Mouse (Mus musculus) CH12.LX (cell line): ENCODE data around the gene Efhd2. TPM values are rescaled to one million over a fixed set of nuclear protein-coding genes. Genes with fewer than 3 reads are reported as not detected.

Experiments
- DNase-seq: peaks from one replicate; pipeline ENCODE4 v3.0.0-alpha.2; 2013; ENCODE audit errors: extremely low read depth
- H3K27ac ChIP-seq: 2 replicates; pipeline ENCODE4 v1.5.1; 2012; ENCODE audit warnings: low read depth, mild to moderate bottlenecking, control low read depth, moderate library complexity; ENCODE audit not compliant: insufficient read depth
- H3K27me3 ChIP-seq: replicated peaks from 2 replicates; pipeline ENCODE3; 2012; ENCODE audit warnings: inconsistent platforms
- H3K36me3 ChIP-seq, 2 experiments: replicated peaks in 1 of 2; 2 replicates each; pipeline versions ENCODE3 to v1.6.1; 2012; ENCODE audit warnings: inconsistent platforms in 1 of 2, low read length in 1 of 2, mild to moderate bottlenecking in 1 of 2, mixed read lengths in 1 of 2, moderate library complexity in 1 of 2; ENCODE audit not compliant: control insufficient read depth in 1 of 2, insufficient read depth in 1 of 2
- H3K4me1 ChIP-seq, 2 experiments: 2 replicates each; pipeline ENCODE4 v1.6.1; 2012; ENCODE audit warnings: inconsistent platforms in 1 of 2, moderate library complexity in 1 of 2; ENCODE audit not compliant: insufficient read depth in 2 of 2, control insufficient read depth in 1 of 2
- H3K4me2 ChIP-seq: 2 replicates; pipeline ENCODE4 v1.6.1; 2012; ENCODE audit warnings: low read depth, mild to moderate bottlenecking, control low read depth; ENCODE audit not compliant: poor library complexity, insufficient read depth, severe bottlenecking
- H3K4me3 ChIP-seq, 3 experiments: fragments of 150-350 bp in 1 of 3; sonication (generic) in 1 of 3; replicated peaks in 1 of 3; 2 replicates each; pipeline versions ENCODE3 to v1.5.1; 2011 to 2012; ENCODE audit warnings: low read depth in 2 of 3, low read length in 2 of 3, mild to moderate bottlenecking in 2 of 3, moderate library complexity in 2 of 3, control low read depth in 1 of 3, improper control_type of control experiment in 1 of 3, inconsistent platforms in 1 of 3, mixed read lengths in 1 of 3; ENCODE audit not compliant: poor library complexity in 1 of 3
- H3K79me2 ChIP-seq: replicated peaks from 2 replicates; pipeline ENCODE4 v1.6.1; 2012; ENCODE audit warnings: mild to moderate bottlenecking, moderate library complexity; ENCODE audit not compliant: control insufficient read depth, poor library complexity, insufficient read depth, severe bottlenecking; ENCODE audit errors: extremely low read depth
- H3K9ac ChIP-seq: 2 replicates; pipeline ENCODE4 v1.6.1; 2012; ENCODE audit warnings: low read depth, mild to moderate bottlenecking, control low read depth, moderate library complexity; ENCODE audit not compliant: insufficient read depth
- H3K9me3 ChIP-seq: replicated peaks from 2 replicates; pipeline ENCODE3; 2012; ENCODE audit warnings: low read length, inconsistent platforms, mixed read lengths
- CHD2 ChIP-seq: IDR thresholded peaks from 2 replicates; pipeline ENCODE4 v1.6.1; 2011; ENCODE audit warnings: low read length, improper control_type of control experiment
- E2F4 ChIP-seq: IDR thresholded peaks from 2 replicates; pipeline ENCODE4 v1.6.1; 2011; ENCODE audit warnings: low read depth, low read length, improper control_type of control experiment; ENCODE audit not compliant: insufficient replicate concordance
- ETS1 ChIP-seq: conservative IDR thresholded peaks from 2 replicates; pipeline ENCODE4 v1.6.1; 2012; ENCODE audit warnings: low read depth, mild to moderate bottlenecking, inconsistent platforms, low read length, improper control_type of control experiment, moderate library complexity
- HCFC1 ChIP-seq: IDR thresholded peaks from 2 replicates; pipeline ENCODE4 v1.6.1; 2012; ENCODE audit warnings: low read depth, mild to moderate bottlenecking, inconsistent platforms, low read length, improper control_type of control experiment
- JUN ChIP-seq: IDR thresholded peaks from 2 replicates; pipeline ENCODE4 v1.6.1; 2011; ENCODE audit warnings: low read depth, mild to moderate bottlenecking, low read length, improper control_type of control experiment, moderate library complexity; ENCODE audit not compliant: insufficient read depth
- JUND ChIP-seq: conservative IDR thresholded peaks from 2 replicates; pipeline ENCODE4 v1.6.1; 2011; ENCODE audit warnings: low read depth, low read length, improper control_type of control experiment
- MAFK ChIP-seq: IDR thresholded peaks from 2 replicates; pipeline ENCODE4 v1.6.1; 2011; ENCODE audit warnings: low read length, improper control_type of control experiment; ENCODE audit not compliant: insufficient replicate concordance
- MAX ChIP-seq: IDR thresholded peaks from 2 replicates; pipeline ENCODE4 v1.6.1; 2011; ENCODE audit warnings: low read length, improper control_type of control experiment
- MEF2A ChIP-seq: IDR thresholded peaks from 2 replicates; pipeline ENCODE4 v1.6.1; 2014; ENCODE audit warnings: low read depth, mild to moderate bottlenecking, inconsistent platforms, low read length, improper control_type of control experiment, borderline replicate concordance
- NRF1 ChIP-seq: IDR thresholded peaks from 2 replicates; pipeline ENCODE4 v1.6.1; 2014; ENCODE audit warnings: low read depth, mild to moderate bottlenecking, inconsistent platforms, low read length, improper control_type of control experiment, moderate library complexity
- POLR2A ChIP-seq: IDR thresholded peaks from 2 replicates; pipeline ENCODE4 v1.6.1; 2011; ENCODE audit warnings: low read depth, mild to moderate bottlenecking, improper control_type of control experiment, low read length
- POLR2AphosphoS2 ChIP-seq: IDR thresholded peaks from 2 replicates; pipeline ENCODE4 v1.6.1; 2011; ENCODE audit warnings: low read depth, low read length, improper control_type of control experiment
- RAD21 ChIP-seq: IDR thresholded peaks from 2 replicates; pipeline ENCODE4 v1.6.1; 2011; ENCODE audit warnings: low read depth, mild to moderate bottlenecking, low read length, improper control_type of control experiment, moderate library complexity
- RCOR1 ChIP-seq: conservative IDR thresholded peaks from 2 replicates; pipeline ENCODE4 v1.6.1; 2012; ENCODE audit warnings: low read depth, mild to moderate bottlenecking, inconsistent platforms, low read length, improper control_type of control experiment
- SMC3 ChIP-seq: IDR thresholded peaks from 2 replicates; pipeline ENCODE4 v1.6.1; 2011; ENCODE audit warnings: low read depth, low read length, improper control_type of control experiment
- TBP ChIP-seq: conservative IDR thresholded peaks from 2 replicates; pipeline ENCODE4 v1.6.1; 2011; ENCODE audit warnings: low read depth, low read length, improper control_type of control experiment
- UBTF ChIP-seq: IDR thresholded peaks from 2 replicates; pipeline ENCODE4 v1.6.1; 2012; ENCODE audit warnings: low read depth, mild to moderate bottlenecking, inconsistent platforms, low read length, improper control_type of control experiment, moderate library complexity
- ZC3H11A ChIP-seq: IDR thresholded peaks from 2 replicates; pipeline ENCODE4 v1.6.1; 2012; ENCODE audit warnings: low read depth, mild to moderate bottlenecking, inconsistent platforms, low read length, improper control_type of control experiment
- ZMIZ1 ChIP-seq: IDR thresholded peaks from 2 replicates; pipeline ENCODE4 v1.6.1; 2012; ENCODE audit warnings: low read depth, mild to moderate bottlenecking, inconsistent platforms, low read length, improper control_type of control experiment
- dilution Hi-C: fragments of 300-500 bp; cut with MboI; formaldehyde crosslinking; loops from 2 replicates; pipeline ENCODE4 v1.14.3; 2020; ENCODE audit warnings: low sequenced_read_pairs; ENCODE audit not compliant: extremely low pct_unique_long_range_greater_than_20kb, extremely low pct_ligation_motif_present
- in situ Hi-C: fragments of 300-500 bp; cut with MboI; formaldehyde crosslinking; loops from 3 replicates; pipeline ENCODE4 v1.14.3; 2019; ENCODE audit warnings: low sequenced_read_pairs, low pct_ligation_motif_present, low pct_unique_long_range_greater_than_20kb, mixed read lengths
- polyA plus RNA-seq: library from polyadenylated mRNA; unstranded; fragments of >175 nt; gene quantifications from 2 replicates; pipeline ENCODE4 v1.2.1, GENCODE M21; 2012; ENCODE audit warnings: low read depth; ENCODE audit not compliant: insufficient read length
- total RNA-seq, 2 experiments: library from RNA; depleted of rRNA; stranded (reverse); fragments of 300-350 nt in 1 of 2; fragments of >200 nt in 1 of 2; gene quantifications; 2 replicates each; pipeline ENCODE4 v1.2.3; 2012 to 2014

The Efhd2 gene
- total and polyA plus RNA-seq, 3 experiments: 43.8 to 143 (median 44.1) TPM

GRCm38 (mm10) chr4:141875481-141876108 lies 875 bp upstream of the Efhd2 start (continued):
- TF ChIP-seq HCFC1: no peak

GRCm38 (mm10) chr4:141874111-141874600 lies 564 bp downstream of the Efhd2 start:
- H3K27me3 ChIP-seq: peaks cover 8% of the 10 kb centered on the region
- in situ Hi-C loops (no loop called here), dilution Hi-C loops (no loop called here)
- H3K4me3 ChIP-seq: peak overlapping the region; percentile 92 to 95 (median 92)
- DNase-seq: no peak
- no peaks in the 10 kb centered on the region for H3K9me3 ChIP-seq
- TF ChIP-seq UBTF (0 out of 2 replicates have a peak, but pooled peaks have one; percentile 2), CHD2 (no peak), POLR2A (no peak)
- peak overlapping the region; percentile 58 for H3K4me2 ChIP-seq
- peak overlapping the region; percentile 89 for H3K9ac ChIP-seq
- no peak overlapping the region for H3K27ac ChIP-seq
- peaks cover 3 to 33% of the 10 kb centered on the region in 2 experiments for H3K36me3 ChIP-seq
- peaks cover 29 to 54% of the 10 kb centered on the region in 2 experiments for H3K4me1 ChIP-seq
- H3K79me2 ChIP-seq: peaks cover 17% of the 10 kb centered on the region

GRCm38 (mm10) chr4:141872977-141873376 lies 1.7 kb downstream of the Efhd2 start:
- Histone ChIP-seq H3K9me3 (no peaks in the 10 kb centered on the region), H3K36me3 (peaks cover 6 to 43% of the 10 kb centered on the region in 2 experiments), H3K4me2 (peak overlapping the region; percentile 58; the same call in 1 of the 2 replicates), H3K27me3 (peaks cover 8% of the 10 kb centered on the region), H3K27ac (no peak overlapping the region), H3K9ac (no peak overlapping the region), H3K4me3 (peak overlapping the region in 2 of 3 experiments; percentile 25 to 92), H3K79me2 (peaks cover 17% of the 10 kb centered on the region), H3K4me1 (peaks cover 29 to 61% of the 10 kb centered on the region in 2 experiments)
- in situ Hi-C loops (no loop called here), dilution Hi-C loops (no loop called here)
- no peak for TF ChIP-seq JUND
- TF ChIP-seq RAD21: no peak
- no peak for TF ChIP-seq RCOR1
- no peak for TF ChIP-seq E2F4
- TF ChIP-seq MAX: no peak
- no peak for TF ChIP-seq ZC3H11A
- no peak for TF ChIP-seq HCFC1
- no peak for TF ChIP-seq MAFK
- TF ChIP-seq JUN: no peak
- TF ChIP-seq POLR2AphosphoS2: no peak
- TF ChIP-seq MEF2A: no peak
- no peak for TF ChIP-seq ETS1
- no peak for TF ChIP-seq SMC3
- no peak for TF ChIP-seq POLR2A
- TF ChIP-seq ZMIZ1: no peak
- no peak for TF ChIP-seq NRF1
- no peak for TF ChIP-seq TBP
- DNase-seq: no peak
